ENCODE assay signal across 24 mouse cellular contexts in the genomic region with DNA sequence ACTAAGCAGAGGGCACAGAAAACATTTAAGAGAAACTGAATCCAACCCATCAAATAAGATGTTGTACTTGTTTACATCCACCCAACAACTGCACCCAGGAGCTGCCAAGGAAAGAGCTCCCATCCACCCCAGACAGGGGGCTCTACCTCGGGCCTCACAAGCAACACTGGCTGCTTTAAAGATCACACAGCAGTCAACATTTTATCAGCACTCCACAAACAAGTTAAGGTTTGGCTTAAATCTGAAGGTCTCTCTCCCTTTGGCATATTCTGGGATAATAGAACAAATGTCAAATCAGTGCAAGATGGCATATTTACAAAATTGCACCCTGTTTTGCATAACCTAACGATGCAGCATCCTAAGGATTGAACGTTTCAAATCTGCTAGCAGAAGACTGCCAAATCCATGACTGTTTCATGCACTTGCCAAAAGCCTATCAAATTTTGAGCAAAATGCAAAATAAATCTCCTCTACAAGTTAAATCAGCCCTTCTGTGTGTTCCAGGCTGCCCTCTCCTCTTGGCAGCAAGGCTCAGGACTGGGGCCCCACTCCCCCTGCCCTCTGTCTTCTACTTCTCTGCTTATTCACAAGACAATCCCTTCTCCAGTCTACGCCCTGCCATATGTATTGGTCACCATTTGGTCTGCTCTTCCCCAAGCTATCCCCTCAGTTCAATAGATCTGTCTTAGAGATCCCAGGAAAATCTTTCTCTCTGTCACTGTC.
DNase-seq lines count a peak whose midpoint lies in the region; ATAC-seq lines count a peak whose summit lies in the region.
"Had no signal": no experiment of that assay in that cellular context is flagged by ENCODE, and none has a peak within 500 bp of the region (broad histone marks: within the 10 kb centered on the region; RNA-seq: fewer than 3 reads in every experiment).

No protein-coding gene starts in this region.

- no peak overlapping the region for H3K4me2 ChIP-seq in neural tube, embryonic 15.5 days
- H3K4me2 ChIP-seq: hindbrain, embryonic 12.5 days had no signal

- H3K9ac ChIP-seq in neural tube, embryonic 15.5 days (replicated peaks) = no peak overlapping the region
- H3K9ac ChIP-seq: hindbrain, embryonic 12.5 days had no signal

- no peak overlapping the region for H3K4me3 ChIP-seq in neural tube, embryonic 15.5 days (replicated peaks)
- H3K4me3 ChIP-seq: embryonic facial prominence, embryonic 10.5 days; heart, embryonic 10.5 days; hindbrain, embryonic 12.5 days had no signal

- H3K36me3 ChIP-seq in neural tube, embryonic 15.5 days = no peaks in the 10 kb centered on the region
- H3K36me3 ChIP-seq: embryonic facial prominence, embryonic 10.5 days; heart, embryonic 10.5 days; hindbrain, embryonic 12.5 days had no signal

- peak; percentile 17 to 39 for DNase-seq in cerebellum, postnatal 10 days
- no peak for DNase-seq in cerebellum, postnatal 14 days
- DNase-seq in frontal cortex, postnatal 14 days (ENCODE audit: low spot score in 2 of 2) = no peak
- peak; percentile 27 for DNase-seq in left cerebral cortex, postnatal 4 days
- DNase-seq in left cerebral cortex, postnatal 10 days (ENCODE audit: extremely low spot score in 1 of 2, low spot score in 2 of 2) = no peak
- no peak for DNase-seq in embryo, embryonic 9.5 days (ENCODE audit: extremely low spot score)
- DNase-seq: adrenal gland, postnatal 14 days; B cell, adult 2 months; cerebellum, adult 2 months; cerebellum, postnatal 25 days; gastrocnemius, postnatal 36 days; heart, adult 11 months; heart, postnatal 10 days; heart, postnatal 4 days had no signal

- H3K4me1 ChIP-seq in neural tube, embryonic 15.5 days = 0 out of 2 replicates have a peak, but pooled peaks cover 5% of the 10 kb centered on the region
- H3K4me1 ChIP-seq: embryonic facial prominence, embryonic 10.5 days; heart, embryonic 10.5 days had no signal

- WGBS in neural tube, embryonic 15.5 days = 81% methylated on average over 4 of the region's 4 CpGs

- intact Hi-C loops in left cerebral cortex, postnatal 4 days (cut with DNase I) = no loop called here
- intact Hi-C loops in left cerebral cortex, postnatal 10 days (cut with DNase I) = loop anchor here (10.0 kb wide), 1 partner anchor 525 kb away; no protein-coding TSS in a partner anchor

- H3K9me3 ChIP-seq in neural tube, embryonic 15.5 days (replicated peaks) = no peaks in the 10 kb centered on the region
- H3K9me3 ChIP-seq: embryonic facial prominence, embryonic 10.5 days; G1E; heart, embryonic 10.5 days; hindbrain, embryonic 12.5 days had no signal

- H3K27ac ChIP-seq in neural tube, embryonic 15.5 days (replicated peaks) = no peak overlapping the region
- H3K27ac ChIP-seq: embryonic facial prominence, embryonic 10.5 days; heart, embryonic 10.5 days; hindbrain, embryonic 12.5 days had no signal

- H3K27me3 ChIP-seq in neural tube, embryonic 15.5 days (replicated peaks) = no peaks in the 10 kb centered on the region
- H3K27me3 ChIP-seq: hindbrain, embryonic 12.5 days had no signal

- ATAC-seq in frontal cortex, adult (ENCODE audit: low TSS enrichment) = 0 out of 2 replicates have a peak, but pooled peaks have one; percentile 11
- ATAC-seq in neural tube, embryonic 15.5 days (ENCODE audit: low FRiP score) = no peak
- ATAC-seq: CD4-positive, CD25-positive, alpha-beta regulatory T cell, adult 4 months; hindbrain, embryonic 16.5 days; inflammation-experienced regulatory T-cells, adult 6 months; intestine, postnatal 0 days had no signal

Comparison
In these comparisons a context has a peak if more than half of its experiments do, and no peak if none do; other contexts are left out.
1. DNase-seq: peak in cerebellum, postnatal 10 days (2 of 2) and left cerebral cortex, postnatal 4 days (single experiment); none in cerebellum, postnatal 14 days (0 of 2), frontal cortex, postnatal 14 days (0 of 2), left cerebral cortex, postnatal 10 days (0 of 2) and embryo, embryonic 9.5 days (single experiment).